Mouse (Mus musculus): ENCODE measurements around the gene Sdf4. TPM values are rescaled to one million over a fixed set of nuclear protein-coding genes. Genes with fewer than 3 reads are reported as not detected.

The Sdf4 gene
- polyA plus RNA-seq, 1 experiment from 2014 or later: 130 TPM

DNA sequence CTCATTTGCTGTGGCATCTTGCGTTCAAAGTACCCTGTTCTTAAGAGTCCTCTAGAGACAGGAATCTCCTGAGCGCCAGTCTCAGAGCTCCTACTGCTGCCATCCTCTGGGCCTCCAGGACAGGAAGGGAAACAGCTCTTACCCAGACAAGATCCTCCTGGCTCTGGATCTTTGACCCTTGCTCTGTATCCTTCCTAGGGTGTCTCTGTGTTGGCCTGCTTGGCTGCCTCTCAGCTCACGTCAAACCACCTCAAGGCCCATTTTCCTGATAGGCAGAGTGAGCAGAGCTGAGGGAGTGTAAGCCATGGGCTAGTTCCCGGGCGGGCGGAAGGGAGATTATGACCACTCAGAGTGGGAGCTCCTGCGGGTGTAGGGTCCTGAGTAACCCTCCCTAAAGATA is 29.6 kb upstream of the Sdf4 start:
- no peak for DNase-seq (ENCODE audit: low spot score, missing footprints)
- no peaks in the 10 kb centered on the region for H3K9me3 ChIP-seq (ENCODE audit: control insufficient read depth, low read length)
- H3K9ac ChIP-seq (ENCODE audit: low read length): peak overlapping the region; percentile 62
- H3K4me2 ChIP-seq: peak overlapping the region; percentile 83
- H3K36me3 ChIP-seq (ENCODE audit: control insufficient read depth, insufficient read depth, low read length): peaks cover 5% of the 10 kb centered on the region; the same call in 1 of the 2 replicates
- H3K4me1 ChIP-seq (ENCODE audit: control insufficient read depth, insufficient read depth, low read length): peaks cover 14% of the 10 kb centered on the region; the same call in 1 of the 2 replicates
- no peak overlapping the region for H3K27ac ChIP-seq (ENCODE audit: low read depth, low read length)
- 45% methylated on average over 7 of the region's 7 CpGs for WGBS
- ATAC-seq (ENCODE audit: low FRiP score): no peak
- no peaks in the 10 kb centered on the region for H3K27me3 ChIP-seq (ENCODE audit: control insufficient read depth, insufficient read depth, low read length)
- H3K4me3 ChIP-seq (ENCODE audit: low read depth, low read length): peak overlapping the region; percentile 41; the same call in 1 of the 2 replicates

DNA sequence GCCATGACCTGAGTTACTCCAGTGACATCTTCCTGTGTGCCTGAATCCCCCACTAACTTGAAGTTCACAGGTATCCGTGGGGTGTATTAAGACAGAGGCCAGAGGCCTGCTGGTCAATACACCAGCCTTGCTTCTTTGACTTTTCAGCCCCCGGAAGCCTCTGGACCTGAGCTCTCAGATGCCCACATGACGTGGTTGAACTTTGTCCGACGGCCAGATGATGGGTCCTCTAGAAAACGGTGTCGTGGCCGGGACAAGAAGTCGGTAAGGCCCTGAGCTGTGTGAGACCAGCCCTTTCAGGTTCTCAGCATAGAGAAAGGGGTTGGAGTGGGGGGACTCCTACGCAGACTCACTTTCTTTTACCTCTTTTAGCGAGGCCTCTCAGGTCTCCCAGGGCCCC is 28.3 kb upstream of the Sdf4 start:
- peaks cover 14% of the 10 kb centered on the region; the same call in 1 of the 2 replicates for H3K4me1 ChIP-seq (ENCODE audit: control insufficient read depth, insufficient read depth, low read length)
- no peak overlapping the region for H3K9ac ChIP-seq (ENCODE audit: low read length)
- H3K36me3 ChIP-seq (ENCODE audit: control insufficient read depth, insufficient read depth, low read length): 0 out of 2 replicates have a peak, but pooled peaks cover 4% of the 10 kb centered on the region
- DNase-seq (ENCODE audit: low spot score, missing footprints) (no peak), ATAC-seq (ENCODE audit: low FRiP score) (no peak)
- no peaks in the 10 kb centered on the region for H3K9me3 ChIP-seq (ENCODE audit: control insufficient read depth, low read length)
- no peak overlapping the region for H3K4me3 ChIP-seq (ENCODE audit: low read depth, low read length)
- no peak overlapping the region for H3K4me2 ChIP-seq
- H3K27ac ChIP-seq (ENCODE audit: low read depth, low read length): no peak overlapping the region
- WGBS: 95% methylated on average over 11 of the region's 11 CpGs
- H3K27me3 ChIP-seq (ENCODE audit: control insufficient read depth, insufficient read depth, low read length): no peaks in the 10 kb centered on the region

DNA sequence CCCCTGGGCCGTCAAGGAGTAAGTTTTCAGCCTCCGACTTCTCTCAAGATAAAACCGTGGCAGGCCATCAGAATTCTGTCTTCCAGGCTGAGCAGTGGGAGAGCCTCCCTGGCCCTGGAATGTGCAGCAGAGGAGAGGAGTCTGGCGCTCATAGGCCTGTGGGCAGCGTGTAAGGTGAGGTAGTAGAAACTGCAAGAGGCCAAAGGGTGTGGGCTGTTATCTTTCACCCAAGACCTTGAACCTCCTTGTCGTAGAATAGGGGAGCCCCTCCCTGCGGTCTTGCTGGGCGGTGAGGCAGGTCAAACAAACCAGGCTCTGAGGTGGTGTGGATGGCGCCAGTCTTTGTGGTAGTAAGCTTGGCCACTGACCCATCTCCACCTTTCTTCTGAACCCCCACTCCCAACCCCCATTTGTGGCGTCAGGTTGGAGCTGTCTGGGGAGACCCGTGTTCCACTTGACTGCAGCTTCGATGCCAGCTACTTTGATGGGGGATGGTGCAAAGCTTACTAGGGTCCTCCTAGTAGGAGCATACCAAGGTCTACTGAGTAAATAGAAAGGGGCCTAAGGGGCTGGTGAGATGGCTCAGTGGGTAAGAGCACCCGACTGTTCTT is 23.5 kb upstream of the Sdf4 start:
- no peaks in the 10 kb centered on the region for H3K27me3 ChIP-seq (ENCODE audit: control insufficient read depth, insufficient read depth, low read length)
- 0 out of 2 replicates have a peak, but pooled peaks cover 4% of the 10 kb centered on the region for H3K36me3 ChIP-seq (ENCODE audit: control insufficient read depth, insufficient read depth, low read length)
- H3K9ac ChIP-seq (ENCODE audit: low read length): no peak overlapping the region
- H3K4me1 ChIP-seq (ENCODE audit: control insufficient read depth, insufficient read depth, low read length): peaks cover 2% of the 10 kb centered on the region
- WGBS: 87% methylated on average over 13 of the region's 13 CpGs
- no peak for DNase-seq (ENCODE audit: low spot score, missing footprints)
- H3K4me2 ChIP-seq: no peak overlapping the region
- no peak overlapping the region for H3K4me3 ChIP-seq (ENCODE audit: low read depth, low read length)
- ATAC-seq (ENCODE audit: low FRiP score): no peak
- no peak overlapping the region for H3K27ac ChIP-seq (ENCODE audit: low read depth, low read length)
- H3K9me3 ChIP-seq (ENCODE audit: control insufficient read depth, low read length): no peaks in the 10 kb centered on the region

DNA sequence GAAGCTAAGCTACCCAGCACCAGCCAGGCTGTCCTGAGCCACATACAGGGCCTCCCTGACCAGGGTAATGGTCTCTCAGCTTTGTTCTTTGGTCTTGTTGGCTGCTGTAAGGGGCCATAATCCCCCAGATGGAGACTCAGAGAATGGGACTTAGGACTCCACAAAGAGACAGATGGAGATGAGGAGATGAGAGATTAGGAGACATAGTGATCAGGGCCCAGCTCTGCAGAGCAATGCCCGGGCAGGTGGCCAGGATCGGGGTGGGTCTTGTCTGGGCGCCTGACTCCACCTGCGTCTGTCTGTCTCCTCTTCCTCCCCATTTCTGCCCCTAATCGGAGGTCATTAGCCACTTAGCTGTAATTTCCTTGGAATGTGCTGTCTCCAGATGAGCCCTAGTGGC is 22.4 kb upstream of the Sdf4 start:
- WGBS: 91% methylated on average over 5 of the region's 5 CpGs
- H3K9ac ChIP-seq (ENCODE audit: low read length): no peak overlapping the region

DNA sequence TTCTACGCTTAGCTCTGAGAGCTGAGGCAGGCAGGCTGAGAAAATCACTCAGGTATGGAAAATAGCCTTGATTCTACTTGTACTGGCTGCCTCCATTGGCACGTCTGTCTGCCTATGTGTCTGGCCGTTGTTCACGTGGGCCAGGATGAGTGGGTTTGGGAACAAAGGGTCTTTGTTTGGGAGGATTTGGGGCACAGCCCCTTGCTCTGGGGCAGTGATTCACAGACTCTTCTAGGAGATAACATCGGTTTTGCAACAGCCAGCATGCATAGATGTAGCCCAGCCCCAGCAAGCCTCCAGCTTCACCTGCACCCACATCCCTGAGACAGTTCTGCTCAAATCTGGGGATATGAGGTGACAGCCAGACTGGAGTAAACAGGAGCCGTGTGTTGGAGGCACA is 20.0 kb upstream of the Sdf4 start:
- 49% methylated on average over 6 of the region's 6 CpGs for WGBS
- Histone ChIP-seq H3K9me3 (ENCODE audit: control insufficient read depth, low read length) (no peaks in the 10 kb centered on the region), H3K27me3 (ENCODE audit: control insufficient read depth, insufficient read depth, low read length) (no peaks in the 10 kb centered on the region), H3K4me3 (ENCODE audit: low read depth, low read length) (no peak overlapping the region), H3K27ac (ENCODE audit: low read depth, low read length) (no peak overlapping the region), H3K36me3 (ENCODE audit: control insufficient read depth, insufficient read depth, low read length) (no peaks in the 10 kb centered on the region), H3K4me2 (no peak overlapping the region), H3K9ac (ENCODE audit: low read length) (no peak overlapping the region; the same call in 1 of the 2 replicates), H3K4me1 (ENCODE audit: control insufficient read depth, insufficient read depth, low read length) (peaks cover 2% of the 10 kb centered on the region)
- DNase-seq (ENCODE audit: low spot score, missing footprints): no peak
- ATAC-seq (ENCODE audit: low FRiP score): no peak

More for the DNA sequence above, 22.4 kb upstream of the Sdf4 start:
- H3K9me3 ChIP-seq (ENCODE audit: control insufficient read depth, low read length): no peaks in the 10 kb centered on the region
- DNase-seq (ENCODE audit: low spot score, missing footprints) (no peak), ATAC-seq (ENCODE audit: low FRiP score) (no peak)
- no peak overlapping the region for H3K4me3 ChIP-seq (ENCODE audit: low read depth, low read length)
- H3K27ac ChIP-seq (ENCODE audit: low read depth, low read length): no peak overlapping the region
- no peak overlapping the region for H3K4me2 ChIP-seq
- H3K36me3 ChIP-seq (ENCODE audit: control insufficient read depth, insufficient read depth, low read length): no peaks in the 10 kb centered on the region
- H3K4me1 ChIP-seq (ENCODE audit: control insufficient read depth, insufficient read depth, low read length): peaks cover 2% of the 10 kb centered on the region
- no peaks in the 10 kb centered on the region for H3K27me3 ChIP-seq (ENCODE audit: control insufficient read depth, insufficient read depth, low read length)

DNA sequence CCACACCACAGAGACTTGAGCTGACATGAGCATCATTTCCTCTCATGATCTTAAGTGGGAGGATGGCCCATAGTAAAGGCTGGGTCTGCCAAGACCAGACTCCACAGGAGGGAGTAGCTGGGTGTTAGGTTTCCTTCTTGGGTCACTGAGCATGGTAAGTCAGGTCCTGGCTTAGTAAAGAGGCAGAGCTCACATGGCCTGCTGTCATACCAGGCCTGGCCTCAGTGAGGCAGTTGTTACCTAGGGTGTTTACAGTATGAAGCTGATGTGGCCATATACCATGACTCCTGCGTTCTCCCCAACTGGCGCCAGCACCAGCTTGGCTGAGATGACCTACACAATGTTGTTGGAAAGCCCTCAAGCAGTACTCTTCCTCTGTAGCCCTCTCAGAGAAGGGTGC is 19.4 kb upstream of the Sdf4 start:
- H3K4me1 ChIP-seq (ENCODE audit: control insufficient read depth, insufficient read depth, low read length): peaks cover 2% of the 10 kb centered on the region
- DNase-seq (ENCODE audit: low spot score, missing footprints) (no peak), ATAC-seq (ENCODE audit: low FRiP score) (no peak)
- no peak overlapping the region for H3K27ac ChIP-seq (ENCODE audit: low read depth, low read length)
- no peak overlapping the region for H3K4me2 ChIP-seq
- H3K36me3 ChIP-seq (ENCODE audit: control insufficient read depth, insufficient read depth, low read length): no peaks in the 10 kb centered on the region
- H3K9ac ChIP-seq (ENCODE audit: low read length): no peak overlapping the region
- no peaks in the 10 kb centered on the region for H3K27me3 ChIP-seq (ENCODE audit: control insufficient read depth, insufficient read depth, low read length)
- H3K9me3 ChIP-seq (ENCODE audit: control insufficient read depth, low read length): no peaks in the 10 kb centered on the region
- 81% methylated on average over 2 of the region's 2 CpGs for WGBS
- H3K4me3 ChIP-seq (ENCODE audit: low read depth, low read length): no peak overlapping the region

DNA sequence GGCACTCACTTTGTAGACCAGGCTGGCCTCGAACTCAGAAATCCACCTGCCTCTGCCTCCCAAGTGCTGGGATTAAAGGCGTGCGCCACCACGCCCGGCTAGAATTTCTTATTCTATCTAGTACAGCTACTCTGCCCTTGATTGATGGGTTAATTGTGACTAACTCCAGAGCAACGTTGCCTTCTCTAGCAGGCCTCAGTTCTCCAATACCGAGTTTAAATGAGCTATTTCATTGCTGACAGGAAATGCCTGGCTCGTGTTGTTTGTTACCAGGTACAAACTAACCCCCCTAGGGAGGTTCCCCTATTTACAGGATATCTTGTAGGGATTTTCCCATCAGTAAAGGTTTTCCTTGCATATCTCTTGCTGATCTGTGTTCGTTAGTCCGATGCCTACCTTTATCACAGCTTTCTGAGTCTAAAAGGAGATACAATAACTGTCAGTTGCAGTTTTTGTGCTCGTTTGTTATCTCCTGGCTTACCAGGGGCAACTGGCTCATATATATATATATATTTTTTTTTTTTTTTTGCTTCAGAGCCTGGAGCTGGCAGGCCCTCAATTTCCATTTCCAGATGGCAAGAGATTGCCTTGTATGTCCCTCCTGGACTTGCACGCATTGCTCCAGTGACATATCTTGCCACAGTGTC is 11.1 kb upstream of the Sdf4 start:
- H3K4me1 ChIP-seq (ENCODE audit: control insufficient read depth, insufficient read depth, low read length): peaks cover 2% of the 10 kb centered on the region; the same call in 1 of the 2 replicates
- H3K27me3 ChIP-seq (ENCODE audit: control insufficient read depth, insufficient read depth, low read length): no peaks in the 10 kb centered on the region
- H3K27ac ChIP-seq (ENCODE audit: low read depth, low read length): no peak overlapping the region
- H3K9me3 ChIP-seq (ENCODE audit: control insufficient read depth, low read length): no peaks in the 10 kb centered on the region
- no peaks in the 10 kb centered on the region for H3K36me3 ChIP-seq (ENCODE audit: control insufficient read depth, insufficient read depth, low read length)
- ATAC-seq (ENCODE audit: low FRiP score) (no peak), DNase-seq (ENCODE audit: low spot score, missing footprints) (no peak)
- 86% methylated on average over 12 of the region's 12 CpGs for WGBS
- H3K4me3 ChIP-seq (ENCODE audit: low read depth, low read length): no peak overlapping the region
- no peak overlapping the region for H3K9ac ChIP-seq (ENCODE audit: low read length)
- H3K4me2 ChIP-seq: no peak overlapping the region

DNA sequence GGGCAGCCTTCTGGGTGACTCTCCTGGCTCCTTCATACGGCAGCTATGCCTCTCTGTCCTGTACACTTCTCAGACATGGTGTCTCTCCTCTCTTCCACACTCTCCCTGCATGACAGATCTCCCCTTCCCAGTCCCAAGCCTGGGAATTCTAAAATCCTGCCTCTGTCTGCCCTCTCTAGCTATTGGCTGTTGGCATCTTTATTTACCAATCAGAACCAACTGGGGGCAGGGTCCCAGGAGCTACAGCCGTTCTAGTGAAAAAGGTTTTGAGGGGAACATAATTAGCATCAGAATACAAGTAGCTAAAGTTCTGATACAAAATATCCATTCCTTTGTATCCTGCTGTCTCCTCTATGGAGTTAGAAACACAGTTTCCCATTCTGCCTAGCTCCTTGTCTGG is 8.9 kb upstream of the Sdf4 start:
- Histone ChIP-seq H3K4me1 (ENCODE audit: control insufficient read depth, insufficient read depth, low read length) (peaks cover 2% of the 10 kb centered on the region; the same call in 1 of the 2 replicates), H3K4me2 (0 out of 2 replicates have a peak overlapping the region, but pooled peaks have one; percentile 4), H3K27me3 (ENCODE audit: control insufficient read depth, insufficient read depth, low read length) (no peaks in the 10 kb centered on the region), H3K27ac (ENCODE audit: low read depth, low read length) (no peak overlapping the region), H3K9ac (ENCODE audit: low read length) (no peak overlapping the region), H3K36me3 (ENCODE audit: control insufficient read depth, insufficient read depth, low read length) (no peaks in the 10 kb centered on the region), H3K4me3 (ENCODE audit: low read depth, low read length) (no peak overlapping the region), H3K9me3 (ENCODE audit: control insufficient read depth, low read length) (no peaks in the 10 kb centered on the region)
- 17% methylated on average over 2 of the region's 2 CpGs for WGBS
- DNase-seq (ENCODE audit: low spot score, missing footprints): peak; percentile 80
- ATAC-seq (ENCODE audit: low FRiP score): no peak

DNA sequence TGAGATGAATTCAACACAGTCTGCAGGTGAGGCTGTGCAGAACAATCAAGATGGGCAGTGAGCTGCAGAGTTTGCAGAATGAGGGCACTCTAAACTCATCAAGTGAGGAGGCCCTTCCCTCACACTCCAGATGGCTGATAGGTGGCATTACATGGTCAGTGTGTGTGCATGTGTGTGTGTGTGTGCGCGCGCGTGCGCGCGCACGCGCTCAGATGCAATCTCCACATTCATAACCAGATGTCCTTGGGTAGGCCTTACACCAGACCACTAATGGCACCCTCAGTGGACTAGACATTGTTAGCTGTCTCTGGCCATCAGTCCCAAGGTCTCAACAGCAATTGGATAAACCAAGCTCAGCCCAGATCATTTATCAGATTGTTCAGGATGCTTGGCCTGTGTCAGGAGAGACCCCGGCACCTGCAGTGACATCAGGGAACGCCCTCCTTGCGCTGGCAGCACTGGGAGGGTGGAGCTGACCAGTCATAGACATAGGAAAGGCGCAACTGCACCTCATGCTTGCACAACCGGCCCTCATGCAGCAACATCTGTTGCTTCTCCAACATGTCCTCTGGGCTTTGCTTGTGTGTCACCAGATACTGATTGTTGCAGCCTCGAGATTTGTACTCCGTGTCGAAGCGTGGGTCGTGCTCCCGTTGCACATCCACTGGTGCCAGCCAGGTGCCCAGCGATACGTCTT is 1.3 kb upstream of the Sdf4 start:
- WGBS: 85% methylated on average over 22 of the region's 22 CpGs
- Histone ChIP-seq H3K9me3 (ENCODE audit: control insufficient read depth, low read length) (no peaks in the 10 kb centered on the region), H3K4me2 (peak overlapping the region; percentile 95), H3K36me3 (ENCODE audit: control insufficient read depth, insufficient read depth, low read length) (peaks cover 2% of the 10 kb centered on the region; the same call in 1 of the 2 replicates), H3K4me1 (ENCODE audit: control insufficient read depth, insufficient read depth, low read length) (peaks cover 22% of the 10 kb centered on the region), H3K4me3 (ENCODE audit: low read depth, low read length) (peak overlapping the region; percentile 90), H3K27ac (ENCODE audit: low read depth, low read length) (no peak overlapping the region), H3K27me3 (ENCODE audit: control insufficient read depth, insufficient read depth, low read length) (no peaks in the 10 kb centered on the region), H3K9ac (ENCODE audit: low read length) (peak overlapping the region; percentile 79)
- no peak for DNase-seq (ENCODE audit: low spot score, missing footprints)
- ATAC-seq (ENCODE audit: low FRiP score): no peak

All from midbrain, embryonic 11.5 days (tissue).